Mouse (Mus musculus) spleen, adult 2 months (tissue): ENCODE results near the gene Prkg1. TPM values are rescaled to one million over a fixed set of nuclear protein-coding genes. Genes with fewer than 3 reads are reported as not detected.

Experiments used
- DNase-seq, 2 experiments: peaks; one replicate each; pipeline versions ENCODE4 v3.0.0 to v3.0.0-alpha.2; 2012 to 2021; ENCODE audit warnings: low spot score in 2 of 2, low read depth in 1 of 2
- H3K27ac ChIP-seq: fragments of 200-500 bp; 2 replicates; pipeline ENCODE4 v1.5.1; 2012; ENCODE audit warnings: low read length, inconsistent platforms; ENCODE audit not compliant: insufficient read depth
- H3K27me3 ChIP-seq: fragments of 200-500 bp; 2 replicates; pipeline ENCODE4 v1.6.1; 2012; ENCODE audit warnings: mild to moderate bottlenecking, moderate library complexity, low read length, inconsistent platforms; ENCODE audit not compliant: control insufficient read depth, insufficient read depth
- H3K36me3 ChIP-seq: fragments of 200-500 bp; 2 replicates; pipeline ENCODE4 v1.6.1; 2012; ENCODE audit warnings: mild to moderate bottlenecking, low read length, inconsistent platforms; ENCODE audit not compliant: control insufficient read depth, insufficient read depth
- H3K4me1 ChIP-seq: fragments of 200-500 bp; 2 replicates; pipeline ENCODE4 v1.6.1; 2011; ENCODE audit warnings: inconsistent platforms; ENCODE audit not compliant: control insufficient read depth, insufficient read depth, insufficient read length
- H3K4me3 ChIP-seq: fragments of 200-500 bp; 2 replicates; pipeline ENCODE4 v1.5.1; 2011; ENCODE audit warnings: mild to moderate bottlenecking, inconsistent platforms; ENCODE audit not compliant: insufficient read depth, insufficient read length; ENCODE audit errors: extremely low read depth
- CTCF ChIP-seq: fragments of 200-500 bp; IDR thresholded peaks from 2 replicates; pipeline ENCODE4 v1.5.1; 2011; ENCODE audit warnings: mild to moderate bottlenecking, inconsistent platforms; ENCODE audit not compliant: insufficient read depth, insufficient read length, insufficient replicate concordance; ENCODE audit errors: extremely low read depth
- POLR2A ChIP-seq: fragments of 200-500 bp; IDR thresholded peaks from 2 replicates; pipeline ENCODE4 v1.6.1; 2011; ENCODE audit warnings: low read depth, low read length, inconsistent platforms
- WGBS: fragments of 180-500 bp; shearing (Covaris S2); methylation state at CpG from one replicate; pipeline ENCODE4 v1.1.7; 2018; 5-methylcytosine and 5-hydroxymethylcytosine counted together
- polyA plus RNA-seq: library from polyadenylated mRNA; depleted of rRNA; stranded (reverse); fragments of >200 nt; gene quantifications from 2 replicates; pipeline ENCODE4 v1.2.3, GENCODE M21; 2012

Gene Prkg1
- polyA plus RNA-seq, 1 experiment = 0.33 TPM

GRCm38 (mm10) chr19:31188559-31189218 is 576.1 kb downstream of the Prkg1 start:
- Histone ChIP-seq H3K27me3 (no peaks in the 10 kb centered on the region), H3K27ac (no peak overlapping the region), H3K4me1 (no peaks in the 10 kb centered on the region), H3K36me3 (no peaks in the 10 kb centered on the region), H3K4me3 (no peak overlapping the region)
- WGBS = 92% methylated on average over 6 of the region's 6 CpGs
- no peak for DNase-seq
- TF ChIP-seq CTCF (no peak), POLR2A (no peak)

GRCm38 (mm10) chr19:31180757-31181156 is 584.1 kb downstream of the Prkg1 start:
- Histone ChIP-seq H3K27me3 (no peaks in the 10 kb centered on the region), H3K4me3 (no peak overlapping the region), H3K4me1 (no peaks in the 10 kb centered on the region), H3K27ac (no peak overlapping the region), H3K36me3 (no peaks in the 10 kb centered on the region)
- TF ChIP-seq POLR2A (no peak), CTCF (no peak)
- 88% methylated on average over 4 of the region's 4 CpGs for WGBS
- no peak for DNase-seq

DNA sequence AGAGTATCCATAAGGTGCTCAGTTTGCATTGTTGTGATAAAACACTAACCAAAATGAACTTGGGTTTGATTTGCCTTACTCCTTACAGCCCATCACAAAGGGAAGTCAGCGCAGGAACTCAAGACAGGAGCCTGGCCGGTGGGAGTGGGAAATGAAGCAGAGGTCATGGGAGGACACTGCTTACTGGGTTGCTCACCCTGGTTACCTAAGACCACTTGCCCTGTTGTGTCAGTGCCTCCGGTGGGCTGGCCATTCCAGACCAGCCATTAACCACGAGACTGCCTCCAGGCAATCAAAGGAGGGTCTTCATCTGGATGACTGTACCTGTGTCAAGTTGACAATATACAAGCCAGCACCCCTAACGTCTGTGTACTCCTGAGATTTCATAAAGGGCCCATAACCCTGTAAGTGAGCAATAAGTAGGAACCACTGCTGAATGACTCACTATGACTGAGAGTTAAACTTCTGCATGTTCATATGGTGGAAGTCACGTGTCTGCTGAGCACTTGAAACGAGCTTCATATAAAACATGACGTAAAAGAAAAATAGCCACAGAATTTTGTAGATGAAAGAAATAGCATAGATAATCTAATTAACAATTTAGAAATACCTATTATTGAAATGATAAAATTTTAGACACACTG is 587.4 kb downstream of the Prkg1 start:
- H3K36me3 ChIP-seq = no peaks in the 10 kb centered on the region
- no peaks in the 10 kb centered on the region for H3K4me1 ChIP-seq
- H3K27ac ChIP-seq = no peak overlapping the region
- DNase-seq = no peak
- no peak overlapping the region for H3K4me3 ChIP-seq
- WGBS = 82% methylated on average over 8 of the region's 8 CpGs
- TF ChIP-seq CTCF = no peak
- no peak for TF ChIP-seq POLR2A
- H3K27me3 ChIP-seq = no peaks in the 10 kb centered on the region

DNA sequence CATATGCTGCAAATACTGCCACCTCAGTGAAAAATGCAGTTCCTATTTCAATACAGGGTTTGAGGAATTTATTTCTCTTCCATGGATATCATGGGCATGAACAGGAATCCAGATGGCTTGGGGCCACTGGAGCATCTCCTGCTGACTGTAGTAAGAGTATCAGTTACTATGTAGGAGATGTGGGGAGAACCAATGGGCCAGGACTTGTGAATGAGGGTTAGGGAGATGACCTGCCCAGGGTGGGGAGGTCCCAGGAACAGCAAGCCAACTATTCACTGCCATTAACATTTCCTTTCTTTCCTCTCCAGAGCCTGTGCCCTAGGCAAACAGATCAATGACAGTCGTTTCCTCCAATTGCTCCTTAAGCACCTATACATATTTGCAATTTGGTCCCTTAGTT is 593.8 kb downstream of the Prkg1 start:
- TF ChIP-seq POLR2A = no peak
- TF ChIP-seq CTCF = no peak
- Histone ChIP-seq H3K27me3 (no peaks in the 10 kb centered on the region), H3K36me3 (no peaks in the 10 kb centered on the region), H3K4me3 (no peak overlapping the region), H3K4me1 (no peaks in the 10 kb centered on the region), H3K27ac (no peak overlapping the region)
- no peak for DNase-seq
- 81% methylated on average over 1 of the region's 1 CpGs for WGBS

DNA sequence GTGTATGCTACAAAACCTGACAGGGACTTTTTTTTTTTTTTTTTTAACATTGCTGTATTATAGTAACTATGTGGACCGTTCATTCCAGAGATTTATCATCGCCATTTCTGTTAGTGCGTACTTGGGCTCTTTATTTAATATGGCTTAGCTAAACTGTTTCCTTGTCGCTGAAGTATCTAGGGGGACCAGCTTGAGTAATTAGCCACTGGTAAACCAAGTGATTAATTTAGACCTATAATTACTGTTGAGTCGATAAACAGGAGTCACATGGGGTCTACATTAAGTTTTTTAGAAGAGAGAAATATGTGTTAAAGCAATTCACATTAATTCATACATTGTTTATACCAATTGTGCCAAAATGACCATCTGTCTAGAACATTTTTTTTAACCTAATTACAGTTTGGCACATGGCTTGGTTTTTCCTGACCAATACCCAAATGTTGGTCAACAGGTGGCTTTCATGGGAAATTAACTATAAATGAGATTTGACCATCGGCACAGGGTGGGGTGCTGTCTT is 605.8 kb downstream of the Prkg1 start:
- WGBS = 91% methylated on average over 6 of the region's 6 CpGs

DNA sequence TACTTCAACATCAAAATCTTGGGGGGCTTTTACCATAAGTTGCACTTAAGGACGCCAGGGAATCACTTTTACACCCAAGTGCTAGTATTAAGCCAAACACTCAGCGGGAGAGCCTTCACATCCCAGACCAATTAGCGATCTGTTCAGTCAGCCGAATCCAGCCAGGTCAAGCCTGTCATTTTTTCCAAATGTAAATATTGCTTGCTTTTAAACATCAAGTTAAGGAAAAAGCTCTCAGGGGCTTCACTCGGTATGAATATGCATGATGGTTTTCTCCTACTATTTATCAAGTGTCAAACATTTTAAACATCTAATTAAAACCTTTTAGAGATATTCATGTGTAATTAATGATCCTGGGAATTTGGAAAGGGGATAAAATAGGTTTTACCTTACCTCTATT is 611.4 kb downstream of the Prkg1 start:
- H3K4me1 ChIP-seq = no peaks in the 10 kb centered on the region
- no peak overlapping the region for H3K4me3 ChIP-seq
- H3K27me3 ChIP-seq = no peaks in the 10 kb centered on the region
- DNase-seq = no peak
- TF ChIP-seq CTCF (no peak), POLR2A (no peak)
- no peaks in the 10 kb centered on the region for H3K36me3 ChIP-seq
- 90% methylated on average over 5 of the region's 5 CpGs for WGBS
- no peak overlapping the region for H3K27ac ChIP-seq

More for the DNA sequence above, 605.8 kb downstream of the Prkg1 start:
- no peaks in the 10 kb centered on the region for H3K36me3 ChIP-seq
- no peaks in the 10 kb centered on the region for H3K27me3 ChIP-seq
- DNase-seq = no peak
- TF ChIP-seq CTCF (no peak), POLR2A (no peak)
- no peaks in the 10 kb centered on the region for H3K4me1 ChIP-seq
- H3K27ac ChIP-seq = no peak overlapping the region
- H3K4me3 ChIP-seq = no peak overlapping the region

- Histone ChIP-seq H3K4me3 (no peak overlapping the region), H3K27ac (no peak overlapping the region), H3K36me3 (no peaks in the 10 kb centered on the region), H3K27me3 (no peaks in the 10 kb centered on the region), H3K4me1 (no peaks in the 10 kb centered on the region)
- TF ChIP-seq POLR2A (no peak), CTCF (no peak)
- no peak for DNase-seq
- WGBS = 93% methylated on average over 2 of the region's 2 CpGs
Measured at GRCm38 (mm10) chr19:31149902-31150301, 614.9 kb downstream of the Prkg1 start.
